Mouse (Mus musculus): ENCODE results near the gene Fgb. TPM values are rescaled to one million over a fixed set of nuclear protein-coding genes. Genes with fewer than 3 reads are reported as not detected.

Gene Fgb
- polyA plus RNA-seq (2014; fragmentation: Illumina TruSeq; extraction: RNeasy Lipid Tissue Mini Kit (QIAGEN cat#74804); ENCODE audit: low read depth, low replicate concordance), result 1.2 TPM

GRCm38 (mm10) chr3:83049680-83050079 lies at the start of gene Fgb:
Gene Fgb (minus strand): TSS chr3:83049863.

GRCm38 (mm10) chr3:83055281-83056038 lies 5.8 kb upstream of the Fgb start, which contains the start of gene Plrg1:
Gene Plrg1 (plus strand): TSS chr3:83055522.

GRCm38 (mm10) chr3:83025475-83026301 lies 24.0 kb downstream of the Fgb start, which contains the start of gene Fga:
Gene Fga (plus strand): TSS chr3:83026076.

GRCm38 (mm10) chr3:83007557-83007956 lies 42.1 kb downstream of the Fgb start, which contains the start of gene Fgg:
Gene Fgg (plus strand): TSS chr3:83007724.

Other genes with a start within 250 kb of the Fgb start
- gene Rbm46, start 173.4 kb downstream of the Fgb start, polyA plus RNA-seq (2014; fragmentation: Illumina TruSeq; extraction: RNeasy Lipid Tissue Mini Kit (QIAGEN cat#74804); ENCODE audit: low read depth, low replicate concordance), result not detected
- 0.31 TPM for gene Lrat, start 145.9 kb downstream of the Fgb start, polyA plus RNA-seq (2014; fragmentation: Illumina TruSeq; extraction: RNeasy Lipid Tissue Mini Kit (QIAGEN cat#74804); ENCODE audit: low read depth, low replicate concordance)
- gene Fgg, start 42.1 kb downstream of the Fgb start, polyA plus RNA-seq (2014; fragmentation: Illumina TruSeq; extraction: RNeasy Lipid Tissue Mini Kit (QIAGEN cat#74804); ENCODE audit: low read depth, low replicate concordance), result 2.9 TPM
- 1.8 TPM for gene Fga, start 23.8 kb downstream of the Fgb start, polyA plus RNA-seq (2014; fragmentation: Illumina TruSeq; extraction: RNeasy Lipid Tissue Mini Kit (QIAGEN cat#74804); ENCODE audit: low read depth, low replicate concordance)
- 32.4 TPM for gene Plrg1, start 5.7 kb upstream of the Fgb start, polyA plus RNA-seq (2014; fragmentation: Illumina TruSeq; extraction: RNeasy Lipid Tissue Mini Kit (QIAGEN cat#74804); ENCODE audit: low read depth, low replicate concordance)
- gene Dchs2, start 78.1 kb upstream of the Fgb start, polyA plus RNA-seq (2014; fragmentation: Illumina TruSeq; extraction: RNeasy Lipid Tissue Mini Kit (QIAGEN cat#74804); ENCODE audit: low read depth, low replicate concordance), result 0.16 TPM

Measured in heart, adult 10 weeks (tissue).